Mouse (Mus musculus): ENCODE measurements around the gene Apod. TPM values are rescaled to one million over a fixed set of nuclear protein-coding genes. Genes with fewer than 3 reads are reported as not detected.

Apod gene
- polyA plus RNA-seq, 1 experiment from 2014 or later = 96.7 TPM

- 89% methylated on average over 6 of the region's 6 CpGs for WGBS
- Histone ChIP-seq H3K9me3 (replicated peaks) (no peaks in the 10 kb centered on the region), H3K4me3 (replicated peaks) (no peak overlapping the region), H3K4me2 (replicated peaks) (no peak overlapping the region), H3K9ac (no peak overlapping the region), H3K4me1 (peaks cover 12% of the 10 kb centered on the region), H3K27me3 (no peaks in the 10 kb centered on the region), H3K36me3 (no peaks in the 10 kb centered on the region), H3K27ac (replicated peaks) (no peak overlapping the region)
- ATAC-seq (ENCODE audit: insufficient number of reproducible peaks, low FRiP score, low TSS enrichment, low read depth) = no peak
Observed at GRCm38 (mm10) chr16:31300883-31301532, 13.6 kb downstream of the Apod start.

- Histone ChIP-seq H3K9ac (no peak overlapping the region), H3K4me2 (replicated peaks) (no peak overlapping the region), H3K9me3 (replicated peaks) (no peaks in the 10 kb centered on the region), H3K4me3 (replicated peaks) (no peak overlapping the region), H3K27me3 (no peaks in the 10 kb centered on the region), H3K27ac (replicated peaks) (no peak overlapping the region), H3K4me1 (peaks cover 12% of the 10 kb centered on the region), H3K36me3 (no peaks in the 10 kb centered on the region)
- 49% methylated on average over 7 of the region's 7 CpGs for WGBS
- ATAC-seq (ENCODE audit: insufficient number of reproducible peaks, low FRiP score, low TSS enrichment, low read depth) = no peak
Observed at GRCm38 (mm10) chr16:31300467-31300866, 14.1 kb downstream of the Apod start.

GRCm38 (mm10) chr16:31299960-31300353 is 14.7 kb downstream of the Apod start:
- WGBS = 43% methylated on average over 3 of the region's 3 CpGs

GRCm38 (mm10) chr16:31299164-31299959 is 15.2 kb downstream of the Apod start:
- no peak overlapping the region for H3K4me3 ChIP-seq (replicated peaks)
- H3K36me3 ChIP-seq = no peaks in the 10 kb centered on the region
- H3K27ac ChIP-seq (replicated peaks) = no peak overlapping the region; the same call in 1 of the 2 replicates
- no peak for ATAC-seq (ENCODE audit: insufficient number of reproducible peaks, low FRiP score, low TSS enrichment, low read depth)
- peaks cover 12% of the 10 kb centered on the region for H3K4me1 ChIP-seq
- no peak overlapping the region for H3K4me2 ChIP-seq (replicated peaks)
- 47% methylated on average over 11 of the region's 11 CpGs for WGBS
- no peaks in the 10 kb centered on the region for H3K27me3 ChIP-seq
- no peaks in the 10 kb centered on the region for H3K9me3 ChIP-seq (replicated peaks)
- H3K9ac ChIP-seq = no peak overlapping the region

More at GRCm38 (mm10) chr16:31299960-31300353, 14.7 kb downstream of the Apod start:
- H3K27me3 ChIP-seq = no peaks in the 10 kb centered on the region
- no peak overlapping the region; the same call in 1 of the 2 replicates for H3K27ac ChIP-seq (replicated peaks)
- H3K4me3 ChIP-seq (replicated peaks) = no peak overlapping the region
- no peak overlapping the region for H3K4me2 ChIP-seq (replicated peaks)
- no peak overlapping the region for H3K9ac ChIP-seq
- no peaks in the 10 kb centered on the region for H3K36me3 ChIP-seq
- H3K4me1 ChIP-seq = peaks cover 12% of the 10 kb centered on the region
- no peaks in the 10 kb centered on the region for H3K9me3 ChIP-seq (replicated peaks)
- ATAC-seq (ENCODE audit: insufficient number of reproducible peaks, low FRiP score, low TSS enrichment, low read depth) = no peak

GRCm38 (mm10) chr16:31297113-31297512 is 17.5 kb downstream of the Apod start:
- no peaks in the 10 kb centered on the region for H3K36me3 ChIP-seq
- H3K4me1 ChIP-seq = peaks cover 14% of the 10 kb centered on the region
- H3K9ac ChIP-seq = no peak overlapping the region
- H3K27ac ChIP-seq (replicated peaks) = no peak overlapping the region
- H3K4me2 ChIP-seq (replicated peaks) = no peak overlapping the region
- H3K4me3 ChIP-seq (replicated peaks) = no peak overlapping the region
- no peak for ATAC-seq (ENCODE audit: insufficient number of reproducible peaks, low FRiP score, low TSS enrichment, low read depth)
- no peaks in the 10 kb centered on the region for H3K9me3 ChIP-seq (replicated peaks)
- 87% methylated on average over 7 of the region's 7 CpGs for WGBS
- no peaks in the 10 kb centered on the region for H3K27me3 ChIP-seq

- no peak overlapping the region for H3K27ac ChIP-seq (replicated peaks)
- no peak for ATAC-seq (ENCODE audit: insufficient number of reproducible peaks, low FRiP score, low TSS enrichment, low read depth)
- H3K36me3 ChIP-seq = no peaks in the 10 kb centered on the region
- H3K9me3 ChIP-seq (replicated peaks) = no peaks in the 10 kb centered on the region
- H3K9ac ChIP-seq = no peak overlapping the region
- H3K4me1 ChIP-seq = peaks cover 19% of the 10 kb centered on the region
- 60% methylated on average over 4 of the region's 4 CpGs for WGBS
- no peaks in the 10 kb centered on the region for H3K27me3 ChIP-seq
- no peak overlapping the region for H3K4me2 ChIP-seq (replicated peaks)
- no peak overlapping the region for H3K4me3 ChIP-seq (replicated peaks)
Observed at GRCm38 (mm10) chr16:31293761-31294160, 20.8 kb downstream of the Apod start.

GRCm38 (mm10) chr16:31290751-31291365 is 23.8 kb downstream of the Apod start:
- Histone ChIP-seq H3K27me3 (no peaks in the 10 kb centered on the region), H3K4me2 (replicated peaks) (peak overlapping the region; percentile 9; the same call in 1 of the 2 replicates), H3K36me3 (no peaks in the 10 kb centered on the region), H3K9ac (no peak overlapping the region), H3K4me3 (replicated peaks) (no peak overlapping the region), H3K4me1 (peaks cover 22% of the 10 kb centered on the region), H3K27ac (replicated peaks) (peak overlapping the region; percentile 82), H3K9me3 (replicated peaks) (no peaks in the 10 kb centered on the region)
- ATAC-seq (ENCODE audit: insufficient number of reproducible peaks, low FRiP score, low TSS enrichment, low read depth) = peak; percentile 24
- WGBS = 58% methylated on average over 7 of the region's 7 CpGs

GRCm38 (mm10) chr16:31290281-31290680 is 24.3 kb downstream of the Apod start:
- no peak overlapping the region for H3K9ac ChIP-seq
- no peaks in the 10 kb centered on the region for H3K9me3 ChIP-seq (replicated peaks)
- peaks cover 22% of the 10 kb centered on the region for H3K4me1 ChIP-seq
- H3K27ac ChIP-seq (replicated peaks) = peak overlapping the region; percentile 82
- no peaks in the 10 kb centered on the region for H3K36me3 ChIP-seq
- H3K4me2 ChIP-seq (replicated peaks) = peak overlapping the region; percentile 9; the same call in 1 of the 2 replicates
- WGBS = 39% methylated on average over 10 of the region's 10 CpGs
- H3K27me3 ChIP-seq = no peaks in the 10 kb centered on the region
- ATAC-seq (ENCODE audit: insufficient number of reproducible peaks, low FRiP score, low TSS enrichment, low read depth) = peak; percentile 47
- no peak overlapping the region for H3K4me3 ChIP-seq (replicated peaks)

GRCm38 (mm10) chr16:31287712-31288111 is 26.9 kb downstream of the Apod start:
- no peak for ATAC-seq (ENCODE audit: insufficient number of reproducible peaks, low FRiP score, low TSS enrichment, low read depth)
- Histone ChIP-seq H3K4me3 (replicated peaks) (no peak overlapping the region), H3K27me3 (no peaks in the 10 kb centered on the region), H3K27ac (replicated peaks) (no peak overlapping the region), H3K36me3 (no peaks in the 10 kb centered on the region), H3K9ac (no peak overlapping the region), H3K9me3 (replicated peaks) (no peaks in the 10 kb centered on the region), H3K4me1 (peaks cover 22% of the 10 kb centered on the region), H3K4me2 (replicated peaks) (no peak overlapping the region)
- 63% methylated on average over 3 of the region's 3 CpGs for WGBS

- Histone ChIP-seq H3K9ac (no peak overlapping the region), H3K4me2 (replicated peaks) (no peak overlapping the region), H3K27ac (replicated peaks) (no peak overlapping the region), H3K27me3 (no peaks in the 10 kb centered on the region), H3K4me1 (peaks cover 18% of the 10 kb centered on the region), H3K9me3 (replicated peaks) (no peaks in the 10 kb centered on the region), H3K4me3 (replicated peaks) (no peak overlapping the region), H3K36me3 (no peaks in the 10 kb centered on the region)
- 90% methylated on average over 11 of the region's 11 CpGs for WGBS
- ATAC-seq (ENCODE audit: insufficient number of reproducible peaks, low FRiP score, low TSS enrichment, low read depth) = no peak
Observed at GRCm38 (mm10) chr16:31286801-31287488, 27.7 kb downstream of the Apod start.

GRCm38 (mm10) chr16:31281981-31282380 is 32.6 kb downstream of the Apod start:
- WGBS = 58% methylated on average over 2 of the region's 2 CpGs
- H3K4me3 ChIP-seq (replicated peaks) = no peak overlapping the region
- peaks cover 4% of the 10 kb centered on the region; the same call in 1 of the 2 replicates for H3K4me1 ChIP-seq
- H3K9me3 ChIP-seq (replicated peaks) = no peaks in the 10 kb centered on the region
- ATAC-seq (ENCODE audit: insufficient number of reproducible peaks, low FRiP score, low TSS enrichment, low read depth) = no peak
- no peaks in the 10 kb centered on the region for H3K36me3 ChIP-seq
- H3K9ac ChIP-seq = no peak overlapping the region
- no peak overlapping the region for H3K27ac ChIP-seq (replicated peaks)
- no peak overlapping the region for H3K4me2 ChIP-seq (replicated peaks)
- H3K27me3 ChIP-seq = no peaks in the 10 kb centered on the region
